Mouse (Mus musculus) liver, adult 10 weeks (tissue): ENCODE results near the gene Col19a1. TPM values are rescaled to one million over a fixed set of nuclear protein-coding genes. Genes with fewer than 3 reads are reported as not detected.

Source experiments
- polyA plus RNA-seq: library from polyadenylated mRNA; stranded (reverse); fragments of 350-450 nt; fragmentation: Illumina TruSeq; extraction: RNeasy Lipid Tissue Mini Kit (QIAGEN cat#74804); gene quantifications from one replicate; pipeline ENCODE4 v1.2.3, GENCODE M21; 2014; ENCODE audit warnings: low read depth, low replicate concordance

The Col19a1 gene
- polyA plus RNA-seq = not detected

DNA sequence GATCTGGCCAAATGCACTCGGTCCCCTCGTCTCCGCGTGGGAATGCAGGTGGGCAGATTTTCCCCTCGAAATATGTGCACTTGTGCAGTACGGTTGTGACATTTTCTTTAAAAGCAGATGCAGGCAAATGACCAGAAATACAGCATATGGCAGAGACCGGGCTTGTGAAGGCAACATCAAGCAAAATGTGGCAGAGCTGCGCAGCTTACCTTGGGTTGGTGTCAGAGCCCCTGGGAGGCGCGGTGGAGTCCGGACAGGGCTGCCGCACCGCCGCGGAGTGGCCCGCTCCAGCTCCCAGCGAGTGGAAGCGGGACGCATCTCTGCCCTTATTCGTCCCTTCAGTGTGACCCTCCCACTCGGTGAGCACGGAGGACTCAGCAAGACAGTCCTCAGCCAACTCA, at the start of gene Col19a1:
Gene Col19a1, minus strand, starts transcription at position 332 of the 401 bp plus-strand sequence.

Other genes starting within 250 kb of the Col19a1 start
- gene Lmbrd1, start 91.2 kb upstream of the Col19a1 start, polyA plus RNA-seq = 51.7 TPM